In the genomic region with DNA sequence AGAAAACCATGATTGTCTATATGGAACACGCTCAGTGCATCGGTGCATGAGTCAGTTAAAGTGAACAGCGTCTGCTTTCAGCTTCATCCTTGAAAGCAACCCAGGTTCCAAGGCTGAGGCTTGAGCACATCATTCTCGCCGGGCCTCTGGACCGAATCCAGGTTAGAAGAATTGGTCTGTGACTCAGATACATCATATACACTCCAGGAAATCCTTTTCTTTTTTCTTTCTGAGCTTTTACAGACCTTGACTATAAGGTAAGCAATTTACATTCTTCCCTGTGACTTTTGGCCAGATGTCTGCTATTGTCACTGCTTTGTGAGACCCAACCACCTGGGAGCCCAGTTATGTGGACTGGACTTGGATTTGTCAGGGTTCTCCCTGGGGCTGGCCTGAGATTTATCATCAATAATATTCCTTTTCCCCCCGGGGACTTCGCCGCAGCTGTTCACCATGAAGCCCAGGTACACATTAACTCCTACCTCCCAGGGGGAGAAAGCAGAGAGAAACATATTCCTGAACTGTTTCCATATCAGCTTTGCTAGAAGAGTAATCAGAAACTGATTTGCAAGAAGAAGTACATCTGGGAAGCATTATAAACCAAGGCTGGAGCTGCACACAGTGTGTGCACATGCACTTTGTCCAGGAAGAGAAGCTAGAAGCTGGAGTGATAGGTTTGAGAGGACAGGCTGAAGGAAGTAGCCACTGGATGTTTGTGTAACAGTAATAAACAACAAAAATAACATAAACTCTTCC, we compare ENCODE assay signal across 13 mouse cellular contexts. TPM values are rescaled to one million over a fixed set of nuclear protein-coding genes. Genes with fewer than 3 reads are reported as not detected.
DNase-seq lines count a peak whose midpoint lies in the region; ATAC-seq lines count a peak whose summit lies in the region.
"Had no signal": no experiment of that assay in that cellular context is flagged by ENCODE, and none has a peak within 500 bp of the region (broad histone marks: within the 10 kb centered on the region; RNA-seq: fewer than 3 reads in every experiment).

No protein-coding gene starts in this region.

- H3K27ac ChIP-seq in kidney, embryonic 16.5 days (ENCODE audit: low read length) = peak overlapping the region; percentile 70
- H3K27ac ChIP-seq in limb, embryonic 12.5 days = peak overlapping the region; percentile 74
- no peak overlapping the region for H3K27ac ChIP-seq in midbrain, embryonic 10.5 days (replicated peaks)

- no peak overlapping the region for H3K4me2 ChIP-seq in kidney, embryonic 16.5 days (replicated peaks; ENCODE audit: low read depth, low read length)
- H3K4me2 ChIP-seq in limb, embryonic 12.5 days = no peak overlapping the region

- peaks cover 36% of the 10 kb centered on the region for H3K4me1 ChIP-seq in kidney, embryonic 16.5 days (ENCODE audit: insufficient read depth, low read length)
- peaks cover 25% of the 10 kb centered on the region for H3K4me1 ChIP-seq in limb, embryonic 12.5 days (replicated peaks)
- no peaks in the 10 kb centered on the region for H3K4me1 ChIP-seq in midbrain, embryonic 10.5 days

- no peak overlapping the region for H3K4me3 ChIP-seq in kidney, embryonic 16.5 days (ENCODE audit: low read length)
- no peak overlapping the region for H3K4me3 ChIP-seq in limb, embryonic 12.5 days (replicated peaks)
- no peak overlapping the region for H3K4me3 ChIP-seq in midbrain, embryonic 10.5 days
- H3K4me3 ChIP-seq: hindbrain, embryonic 10.5 days had no signal

- WGBS in kidney, embryonic 16.5 days = 60% methylated on average over 9 of the region's 9 CpGs
- 50% methylated on average over 9 of the region's 9 CpGs for WGBS in limb, embryonic 12.5 days
- 86% methylated on average over 9 of the region's 9 CpGs for WGBS in midbrain, embryonic 10.5 days

- H3K9ac ChIP-seq in kidney, embryonic 16.5 days (replicated peaks; ENCODE audit: low read length) = no peak overlapping the region
- H3K9ac ChIP-seq in limb, embryonic 12.5 days (replicated peaks) = no peak overlapping the region
- H3K9ac ChIP-seq: liver, postnatal 0 days had no signal

- no peak for ATAC-seq in kidney, embryonic 16.5 days (ENCODE audit: low FRiP score, low TSS enrichment)
- ATAC-seq in limb, embryonic 12.5 days (ENCODE audit: insufficient number of reproducible peaks, insufficient read depth, low FRiP score, low TSS enrichment, low read depth) = peak; percentile 76
- ATAC-seq: liver, postnatal 0 days; Patski had no signal

- DNase-seq in cerebellum, postnatal 10 days = peak; percentile 52 to 61
- no peak for DNase-seq in cerebellum, adult 18-20 months
- no peak for DNase-seq in kidney, adult 8-10 months
- DNase-seq in adrenal gland, postnatal 36 days = peak; percentile 84 to 86
- no peak for DNase-seq in spleen, adult 12 weeks (ENCODE audit: low spot score)
- DNase-seq in midbrain, embryonic 10.5 days (ENCODE audit: low spot score) = no peak
- DNase-seq: liver, postnatal 0 days had no signal

- H3K9me3 ChIP-seq in kidney, embryonic 16.5 days (ENCODE audit: low read length) = no peaks in the 10 kb centered on the region
- H3K9me3 ChIP-seq in limb, embryonic 12.5 days = no peaks in the 10 kb centered on the region
- H3K9me3 ChIP-seq in midbrain, embryonic 10.5 days (replicated peaks) = no peaks in the 10 kb centered on the region
- H3K9me3 ChIP-seq: hindbrain, embryonic 10.5 days had no signal

- no peaks in the 10 kb centered on the region for H3K27me3 ChIP-seq in kidney, embryonic 16.5 days (ENCODE audit: insufficient read depth, low read length)
- H3K27me3 ChIP-seq in limb, embryonic 12.5 days = no peaks in the 10 kb centered on the region
- no peaks in the 10 kb centered on the region for H3K27me3 ChIP-seq in midbrain, embryonic 10.5 days (ENCODE audit: low read depth, poor library complexity, severe bottlenecking)
- H3K27me3 ChIP-seq: Patski had no signal

- H3K36me3 ChIP-seq in kidney, embryonic 16.5 days (ENCODE audit: insufficient read depth, low read length) = no peaks in the 10 kb centered on the region
- no peaks in the 10 kb centered on the region for H3K36me3 ChIP-seq in limb, embryonic 12.5 days
- no peaks in the 10 kb centered on the region for H3K36me3 ChIP-seq in midbrain, embryonic 10.5 days
- H3K36me3 ChIP-seq: hindbrain, embryonic 10.5 days had no signal

RNA-seq across cellular contexts. Expression of gene Gm6993, which starts 55.2 kb away (rescaled TPM):
- polyA plus RNA-seq in kidney, embryonic 16.5 days (2015; fragmentation: Nextera tagmentation; extraction: Ambion mirVana) = not detected in 2 replicates
- total RNA-seq in adrenal gland, postnatal 36 days (2021) = not detected
- not detected in 2 replicates for polyA plus RNA-seq in limb, embryonic 12.5 days (2016; fragmentation: Nextera tagmentation; extraction: Ambion mirVana)
- not detected in 2 replicates for polyA plus RNA-seq in midbrain, embryonic 10.5 days (2016; fragmentation: Nextera tagmentation; extraction: Ambion mirVana)
- total RNA-seq: layer of hippocampus, postnatal 10 days had no signal
- polyA plus RNA-seq: hindbrain, embryonic 10.5 days; liver, postnatal 0 days; Patski; small intestine, adult 2 months had no signal

Comparison
In these comparisons a context has a peak if more than half of its experiments do, and no peak if none do; other contexts are left out.
1. DNase-seq: peak in cerebellum, postnatal 10 days (2 of 2) and adrenal gland, postnatal 36 days (2 of 2); none in cerebellum, adult 18-20 months (0 of 2), kidney, adult 8-10 months (0 of 2), spleen, adult 12 weeks (single experiment) and midbrain, embryonic 10.5 days (single experiment).